26 mouse cellular contexts compared by ENCODE assay signal in genomic region chr13:29635581-29635980, GRCm38 (mm10).
A peak's percentile ranks its signal among the peaks of the same experiment; 100 is the strongest.
DNase-seq lines count a peak whose midpoint lies in the region; ATAC-seq lines count a peak whose summit lies in the region.
"Had no signal": no experiment of that assay in that cellular context is flagged by ENCODE, and none has a peak within 500 bp of the region (broad histone marks: within the 10 kb centered on the region; RNA-seq: fewer than 3 reads in every experiment).

No protein-coding gene starts in this region.

- no peak overlapping the region for H3K4me2 ChIP-seq in intestine, embryonic 14.5 days (ENCODE audit: low read length)
- no peak overlapping the region for H3K4me2 ChIP-seq in intestine, embryonic 15.5 days (replicated peaks)
- no peak overlapping the region for H3K4me2 ChIP-seq in midbrain, embryonic 11.5 days
- no peak overlapping the region for H3K4me2 ChIP-seq in midbrain, embryonic 16.5 days (ENCODE audit: low read length)
- H3K4me2 ChIP-seq: embryonic facial prominence, embryonic 12.5 days; embryonic facial prominence, embryonic 15.5 days; forebrain, embryonic 12.5 days; forebrain, embryonic 15.5 days; heart, embryonic 11.5 days; hindbrain, embryonic 12.5 days; hindbrain, embryonic 15.5 days had no signal

- H3K27ac ChIP-seq in intestine, embryonic 14.5 days (ENCODE audit: low read depth), result no peak overlapping the region
- H3K27ac ChIP-seq in intestine, embryonic 15.5 days, result no peak overlapping the region
- H3K27ac ChIP-seq in midbrain, embryonic 11.5 days (ENCODE audit: low read depth, low read length), result no peak overlapping the region
- H3K27ac ChIP-seq in midbrain, embryonic 16.5 days (ENCODE audit: low read length), result no peak overlapping the region
- H3K27ac ChIP-seq: embryonic facial prominence, embryonic 12.5 days; embryonic facial prominence, embryonic 15.5 days; forebrain, embryonic 12.5 days; forebrain, embryonic 15.5 days; hindbrain, embryonic 12.5 days; hindbrain, embryonic 15.5 days had no signal

- no peaks in the 10 kb centered on the region for H3K36me3 ChIP-seq in intestine, embryonic 14.5 days (ENCODE audit: control insufficient read depth, insufficient read depth, low read length)
- no peaks in the 10 kb centered on the region for H3K36me3 ChIP-seq in intestine, embryonic 15.5 days
- H3K36me3 ChIP-seq in midbrain, embryonic 11.5 days (ENCODE audit: control insufficient read depth, insufficient read depth, low read length), result no peaks in the 10 kb centered on the region
- H3K36me3 ChIP-seq in midbrain, embryonic 16.5 days (ENCODE audit: control insufficient read depth, insufficient read depth, low read length), result no peaks in the 10 kb centered on the region
- H3K36me3 ChIP-seq: embryonic facial prominence, embryonic 12.5 days; embryonic facial prominence, embryonic 15.5 days; forebrain, embryonic 12.5 days; forebrain, embryonic 15.5 days; hindbrain, embryonic 12.5 days; hindbrain, embryonic 15.5 days had no signal

- no peak overlapping the region for H3K9ac ChIP-seq in intestine, embryonic 14.5 days (ENCODE audit: low read length)
- H3K9ac ChIP-seq in intestine, embryonic 15.5 days, result no peak overlapping the region
- H3K9ac ChIP-seq in midbrain, embryonic 11.5 days (ENCODE audit: low read length), result no peak overlapping the region
- H3K9ac ChIP-seq in midbrain, embryonic 16.5 days (ENCODE audit: low read depth, low read length), result no peak overlapping the region
- H3K9ac ChIP-seq: embryonic facial prominence, embryonic 12.5 days; embryonic facial prominence, embryonic 15.5 days; forebrain, embryonic 12.5 days; forebrain, embryonic 15.5 days; hindbrain, embryonic 12.5 days; hindbrain, embryonic 15.5 days had no signal

- 72% methylated on average over 3 of the region's 3 CpGs for WGBS in intestine, embryonic 14.5 days
- 82% methylated on average over 3 of the region's 3 CpGs for WGBS in intestine, embryonic 15.5 days
- 88% methylated on average over 3 of the region's 3 CpGs for WGBS in midbrain, embryonic 11.5 days
- WGBS in midbrain, embryonic 16.5 days, result 86% methylated on average over 3 of the region's 3 CpGs

- H3K4me3 ChIP-seq in intestine, embryonic 14.5 days (ENCODE audit: low read depth, low read length), result no peak overlapping the region
- no peak overlapping the region for H3K4me3 ChIP-seq in intestine, embryonic 15.5 days (replicated peaks)
- no peak overlapping the region for H3K4me3 ChIP-seq in midbrain, embryonic 11.5 days (ENCODE audit: low read depth, low read length)
- no peak overlapping the region for H3K4me3 ChIP-seq in midbrain, embryonic 16.5 days (ENCODE audit: low read depth, low read length)
- H3K4me3 ChIP-seq: embryonic facial prominence, embryonic 12.5 days; embryonic facial prominence, embryonic 15.5 days; forebrain, embryonic 12.5 days; forebrain, embryonic 15.5 days; hindbrain, embryonic 12.5 days; hindbrain, embryonic 15.5 days had no signal

- intact Hi-C loops in heart, postnatal 10 days (cut with DNase I), result no loop called here

- H3K27me3 ChIP-seq in intestine, embryonic 14.5 days (replicated peaks; ENCODE audit: control insufficient read depth, insufficient read depth, low read length), result no peaks in the 10 kb centered on the region
- no peaks in the 10 kb centered on the region for H3K27me3 ChIP-seq in intestine, embryonic 15.5 days (replicated peaks)
- H3K27me3 ChIP-seq in midbrain, embryonic 11.5 days (ENCODE audit: control insufficient read depth, insufficient read depth, low read length), result no peaks in the 10 kb centered on the region
- H3K27me3 ChIP-seq in midbrain, embryonic 16.5 days (ENCODE audit: control insufficient read depth, insufficient read depth, low read depth, low read length), result no peaks in the 10 kb centered on the region
- H3K27me3 ChIP-seq: CH12.LX; embryonic facial prominence, embryonic 12.5 days; embryonic facial prominence, embryonic 15.5 days; forebrain, embryonic 12.5 days; forebrain, embryonic 15.5 days; hindbrain, embryonic 12.5 days; hindbrain, embryonic 15.5 days had no signal

- peak; percentile 24 for DNase-seq in intestine, embryonic 14.5 days (ENCODE audit: low spot score)
- DNase-seq in midbrain, embryonic 11.5 days (ENCODE audit: low spot score, missing footprints), result peak; percentile 56
- peak; percentile 62 for DNase-seq in NIH3T3 (ENCODE audit: low read depth)
- DNase-seq in fibroblast of lung, adult 2 months (ENCODE audit: low read depth), result peak; percentile 88
- no peak for DNase-seq in heart, postnatal 10 days
- DNase-seq: adrenal gland, adult 8-10 months; adrenal gland, postnatal 25 days; B cell, adult 2 months; cerebellum, adult 18-20 months; cerebellum, adult 9-10 months; cerebellum, postnatal 14 days; gastrocnemius, postnatal 10 days; heart, adult 11 months had no signal

- ATAC-seq in intestine, embryonic 14.5 days (replicated peaks; ENCODE audit: low FRiP score, low TSS enrichment, low read depth), result no peak
- ATAC-seq in intestine, embryonic 15.5 days, result no peak
- no peak for ATAC-seq in midbrain, embryonic 11.5 days (ENCODE audit: low FRiP score)
- no peak for ATAC-seq in midbrain, embryonic 16.5 days
- no peak for ATAC-seq in megakaryocyte, adult 5-6 weeks (ENCODE audit: poor library complexity, severe bottlenecking)
- ATAC-seq: forebrain, embryonic 15.5 days; intestine, embryonic 16.5 days had no signal

- H3K4me1 ChIP-seq in intestine, embryonic 14.5 days (replicated peaks; ENCODE audit: control insufficient read depth, insufficient read depth, low read length), result peaks cover 12% of the 10 kb centered on the region
- no peaks in the 10 kb centered on the region; the same call in 1 of the 2 replicates for H3K4me1 ChIP-seq in intestine, embryonic 15.5 days (replicated peaks)
- no peaks in the 10 kb centered on the region for H3K4me1 ChIP-seq in midbrain, embryonic 11.5 days (ENCODE audit: control insufficient read depth, insufficient read depth, low read length)
- H3K4me1 ChIP-seq in midbrain, embryonic 16.5 days (ENCODE audit: control insufficient read depth, insufficient read depth, low read length), result no peaks in the 10 kb centered on the region
- H3K4me1 ChIP-seq: forebrain, embryonic 12.5 days; forebrain, embryonic 15.5 days; hindbrain, embryonic 12.5 days; hindbrain, embryonic 15.5 days had no signal

- H3K9me3 ChIP-seq in intestine, embryonic 14.5 days (ENCODE audit: control insufficient read depth, low read length), result no peaks in the 10 kb centered on the region
- H3K9me3 ChIP-seq in intestine, embryonic 15.5 days, result no peaks in the 10 kb centered on the region
- no peaks in the 10 kb centered on the region for H3K9me3 ChIP-seq in midbrain, embryonic 11.5 days (ENCODE audit: control insufficient read depth, low read length)
- no peaks in the 10 kb centered on the region for H3K9me3 ChIP-seq in midbrain, embryonic 16.5 days (replicated peaks; ENCODE audit: control insufficient read depth, low read length, poor library complexity, severe bottlenecking)
- H3K9me3 ChIP-seq: embryonic facial prominence, embryonic 12.5 days; embryonic facial prominence, embryonic 15.5 days; forebrain, embryonic 12.5 days; forebrain, embryonic 15.5 days; G1E; hindbrain, embryonic 12.5 days; hindbrain, embryonic 15.5 days had no signal

Comparison
In these comparisons a context has a peak if more than half of its experiments do, and no peak if none do; other contexts are left out.
1. DNase-seq: peak in intestine, embryonic 14.5 days (single experiment), midbrain, embryonic 11.5 days (single experiment), NIH3T3 (single experiment) and fibroblast of lung, adult 2 months (single experiment); none in heart, postnatal 10 days (0 of 2).